Mouse (Mus musculus): Measurements from ENCODE around the gene Dpy19l3. TPM values are rescaled to one million over a fixed set of nuclear protein-coding genes. Genes with fewer than 3 reads are reported as not detected.

The Dpy19l3 gene
- polyA plus RNA-seq, 1 experiment from 2014 or later, result 25.1 TPM

- H3K27me3 ChIP-seq (ENCODE audit: control insufficient read depth, insufficient read depth, low read depth, low read length), result no peaks in the 10 kb centered on the region
- H3K9ac ChIP-seq (ENCODE audit: low read length), result no peak overlapping the region
- WGBS, result 62% methylated on average over 5 of the region's 5 CpGs
- peaks cover 14% of the 10 kb centered on the region for H3K36me3 ChIP-seq (ENCODE audit: control insufficient read depth, insufficient read depth, low read length)
- no peak overlapping the region for H3K4me3 ChIP-seq (ENCODE audit: low read length)
- no peak overlapping the region for H3K4me2 ChIP-seq (ENCODE audit: low read depth, low read length)
- H3K4me1 ChIP-seq (replicated peaks; ENCODE audit: control insufficient read depth, insufficient read depth, low read length), result no peaks in the 10 kb centered on the region
- peaks cover 3% of the 10 kb centered on the region for H3K9me3 ChIP-seq (ENCODE audit: control insufficient read depth, low read length)
- ATAC-seq (ENCODE audit: low read depth), result no peak
- H3K27ac ChIP-seq (ENCODE audit: low read length), result no peak overlapping the region
Observed at GRCm38 (mm10) chr7:35741858-35742257, 12.4 kb downstream of the Dpy19l3 start.

DNA sequence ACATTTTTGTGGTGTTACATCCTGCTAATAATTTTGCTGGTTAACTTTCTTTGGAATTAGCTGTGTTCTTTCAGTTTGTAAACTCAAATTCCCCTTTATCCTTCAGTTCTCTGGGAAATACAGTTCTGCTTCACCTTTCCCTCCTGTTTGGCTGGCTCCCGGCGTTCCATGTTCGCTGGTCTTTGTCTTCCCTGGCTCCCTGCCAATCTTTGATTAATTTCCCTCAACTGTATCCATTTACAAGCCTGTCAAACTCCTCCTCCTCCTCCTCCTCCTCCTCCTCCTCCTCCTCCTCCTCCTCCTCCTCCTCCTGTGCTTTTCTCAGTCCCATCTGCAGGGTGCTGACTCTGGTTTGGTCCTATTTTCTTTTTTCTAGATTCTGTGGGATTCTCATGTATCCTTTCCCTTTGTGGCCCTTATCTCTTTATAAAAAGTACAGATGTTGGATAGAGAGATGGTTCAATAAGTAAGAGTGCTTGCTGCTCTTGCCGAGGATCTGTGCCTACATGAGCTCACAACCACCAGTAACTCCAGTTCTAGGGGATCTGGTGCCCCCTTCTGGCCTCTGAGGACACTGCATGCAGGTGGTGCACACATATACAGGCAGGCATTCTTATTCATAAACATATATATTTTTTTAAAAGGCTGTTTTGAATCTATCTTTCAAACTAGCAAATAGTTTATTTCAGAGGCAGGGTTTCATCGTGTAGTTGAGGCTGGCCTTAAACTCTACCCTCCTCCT lies 13.6 kb downstream of the Dpy19l3 start:
- H3K4me2 ChIP-seq (ENCODE audit: low read depth, low read length), result no peak overlapping the region
- no peak overlapping the region for H3K9ac ChIP-seq (ENCODE audit: low read length)
- no peak overlapping the region for H3K27ac ChIP-seq (ENCODE audit: low read length)
- H3K4me3 ChIP-seq (ENCODE audit: low read length), result no peak overlapping the region
- ATAC-seq (ENCODE audit: low read depth), result no peak
- peaks cover 3% of the 10 kb centered on the region for H3K9me3 ChIP-seq (ENCODE audit: control insufficient read depth, low read length)
- 58% methylated on average over 5 of the region's 5 CpGs for WGBS
- peaks cover 14% of the 10 kb centered on the region for H3K36me3 ChIP-seq (ENCODE audit: control insufficient read depth, insufficient read depth, low read length)
- H3K4me1 ChIP-seq (replicated peaks; ENCODE audit: control insufficient read depth, insufficient read depth, low read length), result no peaks in the 10 kb centered on the region
- no peaks in the 10 kb centered on the region for H3K27me3 ChIP-seq (ENCODE audit: control insufficient read depth, insufficient read depth, low read depth, low read length)

DNA sequence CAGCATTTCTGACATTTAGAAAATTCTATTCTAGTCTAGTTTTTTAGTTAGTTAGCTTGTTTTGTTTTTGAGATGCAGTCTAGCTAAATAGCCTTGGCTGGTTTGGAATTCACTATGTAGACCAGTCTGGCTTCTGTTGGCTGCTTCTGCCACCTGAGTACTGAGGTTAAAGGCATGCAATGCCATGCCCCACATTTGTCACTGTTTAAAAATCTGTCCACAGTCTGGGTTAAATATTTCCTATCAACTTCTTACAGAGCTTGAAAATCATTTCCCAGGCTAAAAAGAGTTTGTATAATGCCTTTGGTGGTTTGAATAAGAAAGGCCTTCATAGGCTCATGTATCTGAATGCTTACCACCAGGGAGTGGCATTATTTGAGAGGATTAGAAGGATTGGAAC lies 15.4 kb downstream of the Dpy19l3 start:
- H3K4me2 ChIP-seq (ENCODE audit: low read depth, low read length), result no peak overlapping the region

DNA sequence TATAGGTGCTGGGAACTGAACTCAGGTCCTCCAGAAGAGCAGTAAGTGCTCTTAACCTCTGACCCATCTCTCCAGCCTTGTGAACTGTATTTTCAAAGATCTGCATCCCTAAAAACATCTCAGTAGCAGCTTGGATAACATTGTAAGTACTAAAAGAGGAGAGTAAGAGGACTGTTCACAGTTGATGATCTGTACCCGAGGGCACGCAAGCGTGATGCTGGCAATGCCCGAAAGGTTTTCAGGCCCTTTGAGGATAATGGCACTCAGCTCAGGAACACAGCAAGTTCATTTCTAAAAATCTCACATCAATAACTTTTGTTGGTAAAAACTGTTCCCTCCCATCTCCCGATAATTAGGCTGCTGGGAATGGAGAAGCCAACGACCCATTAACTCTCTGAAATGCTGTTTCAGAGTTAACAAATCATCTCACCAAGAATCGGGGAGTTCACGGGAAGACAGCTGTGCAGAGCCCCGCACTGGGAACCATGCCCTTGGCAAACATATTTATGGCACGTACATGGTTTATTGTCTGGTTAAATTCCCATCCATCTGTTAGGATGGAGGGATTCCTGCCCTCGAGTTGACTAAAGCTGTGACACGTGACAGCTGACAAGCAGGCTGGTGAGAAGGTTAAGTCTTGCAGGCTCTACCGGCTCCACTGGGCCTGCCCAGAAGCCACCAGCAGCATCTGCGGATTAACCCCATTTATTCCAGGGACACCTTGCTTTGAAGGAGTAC lies 20.8 kb downstream of the Dpy19l3 start:
- 64% methylated on average over 14 of the region's 14 CpGs for WGBS
- H3K36me3 ChIP-seq (ENCODE audit: control insufficient read depth, insufficient read depth, low read length), result peaks cover 12% of the 10 kb centered on the region
- no peaks in the 10 kb centered on the region for H3K27me3 ChIP-seq (ENCODE audit: control insufficient read depth, insufficient read depth, low read depth, low read length)
- H3K4me2 ChIP-seq (ENCODE audit: low read depth, low read length), result no peak overlapping the region
- peaks cover 3% of the 10 kb centered on the region for H3K9me3 ChIP-seq (ENCODE audit: control insufficient read depth, low read length)
- no peak for ATAC-seq (ENCODE audit: low read depth)
- no peak overlapping the region for H3K9ac ChIP-seq (ENCODE audit: low read length)
- no peak overlapping the region for H3K4me3 ChIP-seq (ENCODE audit: low read length)
- H3K27ac ChIP-seq (ENCODE audit: low read length), result no peak overlapping the region
- H3K4me1 ChIP-seq (replicated peaks; ENCODE audit: control insufficient read depth, insufficient read depth, low read length), result no peaks in the 10 kb centered on the region

More for the DNA sequence above, 15.4 kb downstream of the Dpy19l3 start:
- Histone ChIP-seq H3K36me3 (ENCODE audit: control insufficient read depth, insufficient read depth, low read length) (peaks cover 14% of the 10 kb centered on the region), H3K9me3 (ENCODE audit: control insufficient read depth, low read length) (peaks cover 3% of the 10 kb centered on the region), H3K9ac (ENCODE audit: low read length) (no peak overlapping the region), H3K4me1 (replicated peaks; ENCODE audit: control insufficient read depth, insufficient read depth, low read length) (no peaks in the 10 kb centered on the region), H3K4me3 (ENCODE audit: low read length) (no peak overlapping the region), H3K27me3 (ENCODE audit: control insufficient read depth, insufficient read depth, low read depth, low read length) (no peaks in the 10 kb centered on the region), H3K27ac (ENCODE audit: low read length) (no peak overlapping the region)
- no peak for ATAC-seq (ENCODE audit: low read depth)

GRCm38 (mm10) chr7:35732585-35733059 lies 21.6 kb downstream of the Dpy19l3 start:
- Histone ChIP-seq H3K4me3 (ENCODE audit: low read length) (no peak overlapping the region), H3K4me1 (replicated peaks; ENCODE audit: control insufficient read depth, insufficient read depth, low read length) (no peaks in the 10 kb centered on the region), H3K9ac (ENCODE audit: low read length) (no peak overlapping the region), H3K9me3 (ENCODE audit: control insufficient read depth, low read length) (peaks cover 2% of the 10 kb centered on the region), H3K27ac (ENCODE audit: low read length) (no peak overlapping the region), H3K27me3 (ENCODE audit: control insufficient read depth, insufficient read depth, low read depth, low read length) (no peaks in the 10 kb centered on the region), H3K4me2 (ENCODE audit: low read depth, low read length) (no peak overlapping the region), H3K36me3 (ENCODE audit: control insufficient read depth, insufficient read depth, low read length) (peaks cover 9% of the 10 kb centered on the region; the same call in 1 of the 2 replicates)
- no peak for ATAC-seq (ENCODE audit: low read depth)
- WGBS, result 85% methylated on average over 10 of the region's 10 CpGs

- Histone ChIP-seq H3K9me3 (ENCODE audit: control insufficient read depth, low read length) (no peaks in the 10 kb centered on the region), H3K4me2 (ENCODE audit: low read depth, low read length) (no peak overlapping the region), H3K4me3 (ENCODE audit: low read length) (no peak overlapping the region), H3K27me3 (ENCODE audit: control insufficient read depth, insufficient read depth, low read depth, low read length) (no peaks in the 10 kb centered on the region), H3K36me3 (ENCODE audit: control insufficient read depth, insufficient read depth, low read length) (peaks cover 7% of the 10 kb centered on the region; the same call in 1 of the 2 replicates), H3K9ac (ENCODE audit: low read length) (no peak overlapping the region), H3K4me1 (replicated peaks; ENCODE audit: control insufficient read depth, insufficient read depth, low read length) (no peaks in the 10 kb centered on the region), H3K27ac (ENCODE audit: low read length) (no peak overlapping the region)
- 65% methylated on average over 9 of the region's 9 CpGs for WGBS
- ATAC-seq (ENCODE audit: low read depth), result peak; percentile 81
Observed at GRCm38 (mm10) chr7:35729621-35730031, 24.6 kb downstream of the Dpy19l3 start.

DNA sequence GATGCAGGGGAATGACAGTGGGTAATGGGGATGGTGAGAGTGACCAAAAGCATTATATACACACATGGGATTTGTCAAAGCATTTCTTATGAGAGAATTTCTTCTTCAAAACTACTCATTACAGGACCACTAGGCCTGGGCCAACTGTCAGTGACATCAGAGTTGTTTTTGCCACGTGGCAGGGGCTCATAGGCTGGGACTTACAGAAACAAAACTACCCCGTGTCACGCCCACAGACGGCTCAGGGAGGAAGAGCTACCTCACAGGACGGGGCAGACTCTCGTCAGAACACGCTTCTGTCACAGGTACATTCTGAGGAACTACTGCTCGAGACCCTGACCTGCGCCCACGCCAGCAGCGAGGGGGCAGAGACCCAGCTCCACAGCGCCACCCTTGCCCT lies 25.9 kb downstream of the Dpy19l3 start:
- Histone ChIP-seq H3K4me1 (replicated peaks; ENCODE audit: control insufficient read depth, insufficient read depth, low read length) (no peaks in the 10 kb centered on the region), H3K9me3 (ENCODE audit: control insufficient read depth, low read length) (no peaks in the 10 kb centered on the region), H3K4me2 (ENCODE audit: low read depth, low read length) (no peak overlapping the region), H3K27me3 (ENCODE audit: control insufficient read depth, insufficient read depth, low read depth, low read length) (no peaks in the 10 kb centered on the region), H3K4me3 (ENCODE audit: low read length) (no peak overlapping the region), H3K27ac (ENCODE audit: low read length) (no peak overlapping the region), H3K36me3 (ENCODE audit: control insufficient read depth, insufficient read depth, low read length) (peaks cover 14% of the 10 kb centered on the region; the same call in 1 of the 2 replicates), H3K9ac (ENCODE audit: low read length) (no peak overlapping the region)
- WGBS, result 92% methylated on average over 12 of the region's 12 CpGs
- ATAC-seq (ENCODE audit: low read depth), result no peak

DNA sequence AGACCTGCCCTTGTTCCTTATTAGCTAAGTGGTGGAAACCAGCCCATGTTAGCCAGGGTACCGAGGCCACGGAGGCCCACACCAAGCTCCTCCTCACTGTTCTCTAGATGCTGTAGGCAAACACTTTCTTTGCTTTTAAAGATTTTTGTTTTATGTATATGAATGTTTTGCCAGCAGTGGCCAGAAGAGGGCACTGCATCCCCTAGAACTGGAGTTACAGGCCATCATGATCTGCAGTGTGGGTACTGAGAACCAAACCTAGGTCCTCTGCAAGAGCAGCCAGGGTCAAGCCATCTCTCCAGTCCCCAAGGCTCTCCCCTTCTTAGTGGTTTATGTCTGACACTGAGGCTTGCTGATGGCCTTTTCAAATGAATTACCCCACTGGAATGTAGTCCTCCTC lies 31.2 kb downstream of the Dpy19l3 start:
- Histone ChIP-seq H3K27me3 (ENCODE audit: control insufficient read depth, insufficient read depth, low read depth, low read length) (no peaks in the 10 kb centered on the region), H3K4me1 (replicated peaks; ENCODE audit: control insufficient read depth, insufficient read depth, low read length) (no peaks in the 10 kb centered on the region), H3K9me3 (ENCODE audit: control insufficient read depth, low read length) (0 out of 2 replicates have a peak, but pooled peaks cover 2% of the 10 kb centered on the region), H3K4me2 (ENCODE audit: low read depth, low read length) (no peak overlapping the region), H3K36me3 (ENCODE audit: control insufficient read depth, insufficient read depth, low read length) (peaks cover 18% of the 10 kb centered on the region), H3K27ac (ENCODE audit: low read length) (no peak overlapping the region), H3K4me3 (ENCODE audit: low read length) (no peak overlapping the region), H3K9ac (ENCODE audit: low read length) (no peak overlapping the region)
- no peak for ATAC-seq (ENCODE audit: low read depth)
- 93% methylated on average over 2 of the region's 2 CpGs for WGBS

DNA sequence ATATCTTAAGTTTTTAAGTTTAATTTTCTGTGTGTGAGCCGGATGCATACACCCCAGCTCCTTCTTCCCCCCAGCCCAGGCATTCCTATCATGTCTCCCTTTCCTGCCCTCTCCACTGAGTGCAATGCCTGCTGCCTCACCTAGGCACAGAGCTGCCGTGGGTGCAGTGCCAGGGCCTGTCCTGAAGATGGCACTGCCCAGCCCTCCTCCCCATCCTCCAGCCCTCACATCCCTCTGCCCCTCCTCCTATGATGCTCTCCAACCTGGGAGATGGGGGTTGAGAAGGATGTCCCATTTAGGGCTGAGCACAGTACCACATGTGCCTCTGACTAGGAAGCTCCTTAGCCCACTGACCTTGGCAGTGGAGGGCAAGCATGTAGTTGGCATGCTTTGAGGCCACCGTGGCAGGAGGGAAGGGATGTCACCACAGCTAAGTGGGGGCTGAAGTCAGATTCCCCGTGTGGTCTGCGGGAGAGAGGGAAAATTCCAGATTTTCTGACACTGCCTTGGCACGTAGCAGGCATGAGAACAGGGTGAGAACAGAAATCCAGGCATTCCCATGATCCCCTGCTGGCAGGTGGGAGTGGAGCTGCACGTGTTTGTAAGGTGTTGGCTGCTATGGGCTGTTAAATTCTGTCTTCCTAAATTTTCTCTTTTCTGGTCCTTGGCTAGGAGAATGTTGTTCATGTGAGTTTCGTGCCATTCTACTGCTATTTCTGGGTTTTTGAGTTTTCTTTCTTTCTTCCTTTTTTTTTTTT lies 35.7 kb downstream of the Dpy19l3 start:
- Histone ChIP-seq H3K9me3 (ENCODE audit: control insufficient read depth, low read length) (0 out of 2 replicates have a peak, but pooled peaks cover 2% of the 10 kb centered on the region), H3K4me3 (ENCODE audit: low read length) (no peak overlapping the region), H3K27ac (ENCODE audit: low read length) (no peak overlapping the region), H3K27me3 (ENCODE audit: control insufficient read depth, insufficient read depth, low read depth, low read length) (no peaks in the 10 kb centered on the region), H3K4me1 (replicated peaks; ENCODE audit: control insufficient read depth, insufficient read depth, low read length) (no peaks in the 10 kb centered on the region), H3K4me2 (ENCODE audit: low read depth, low read length) (no peak overlapping the region), H3K36me3 (ENCODE audit: control insufficient read depth, insufficient read depth, low read length) (peaks cover 18% of the 10 kb centered on the region), H3K9ac (ENCODE audit: low read length) (no peak overlapping the region)
- WGBS, result 79% methylated on average over 8 of the region's 8 CpGs
- ATAC-seq (ENCODE audit: low read depth), result no peak
